Mouse (Mus musculus): Measurements from ENCODE around the gene Hnf1b. TPM values are rescaled to one million over a fixed set of nuclear protein-coding genes. Genes with fewer than 3 reads are reported as not detected.

Gene Hnf1b
- polyA plus RNA-seq, 2 experiments = 1.8 to 2.4 TPM

- no peaks in the 10 kb centered on the region for H3K27me3 ChIP-seq (ENCODE audit: control insufficient read depth, insufficient read depth, low read length)
- DNase-seq (ENCODE audit: low read depth in 3 of 3, low spot score in 3 of 3) = peak in 1 of 3 experiments; percentile 7
- H3K4me2 ChIP-seq (ENCODE audit: low read depth) = no peak overlapping the region
- no peak for ATAC-seq (ENCODE audit: insufficient read depth)
- H3K36me3 ChIP-seq (replicated peaks; ENCODE audit: control insufficient read depth, insufficient read depth, low read depth) = no peaks in the 10 kb centered on the region
- no peak overlapping the region for H3K27ac ChIP-seq
- H3K9ac ChIP-seq (replicated peaks) = no peak overlapping the region
- 45% methylated on average over 5 of the region's 5 CpGs for WGBS (ENCODE audit: insufficient replicate concordance)
- H3K4me1 ChIP-seq (replicated peaks; ENCODE audit: control insufficient read depth in 2 of 2, insufficient read depth in 2 of 2, low read length in 1 of 2) = peaks cover 0 to 26% of the 10 kb centered on the region in 2 experiments; a peak in 2 of 4 replicates
- no peak overlapping the region for H3K4me3 ChIP-seq (ENCODE audit: insufficient read depth in 1 of 2, low read depth in 2 of 2, low read length in 2 of 2)
- H3K9me3 ChIP-seq (ENCODE audit: control insufficient read depth, low read length) = no peaks in the 10 kb centered on the region
- TF ChIP-seq CTCF (IDR thresholded peaks at IDR 0.05; ENCODE audit: low read depth) (no peak), EP300 (IDR thresholded peaks at IDR 0.05; ENCODE audit: low read depth) (no peak)
Measured at GRCm38 (mm10) chr11:83881438-83881837, 31.6 kb downstream of the Hnf1b start.

GRCm38 (mm10) chr11:83882552-83882951, 32.7 kb downstream of the Hnf1b start:
- TF ChIP-seq EP300 (IDR thresholded peaks at IDR 0.05; ENCODE audit: low read depth) = no peak
- no peak for TF ChIP-seq CTCF (IDR thresholded peaks at IDR 0.05; ENCODE audit: low read depth)
- Histone ChIP-seq H3K9ac (replicated peaks) (no peak overlapping the region), H3K27ac (no peak overlapping the region), H3K4me2 (ENCODE audit: low read depth) (no peak overlapping the region), H3K9me3 (ENCODE audit: control insufficient read depth, low read length) (no peaks in the 10 kb centered on the region), H3K27me3 (ENCODE audit: control insufficient read depth, insufficient read depth, low read length) (no peaks in the 10 kb centered on the region), H3K36me3 (replicated peaks; ENCODE audit: control insufficient read depth, insufficient read depth, low read depth) (no peaks in the 10 kb centered on the region), H3K4me1 (replicated peaks; ENCODE audit: control insufficient read depth in 2 of 2, insufficient read depth in 2 of 2, low read length in 1 of 2) (peaks cover 0 to 22% of the 10 kb centered on the region in 2 experiments; a peak in 2 of 4 replicates), H3K4me3 (ENCODE audit: insufficient read depth in 1 of 2, low read depth in 2 of 2, low read length in 2 of 2) (no peak overlapping the region)
- no peak for ATAC-seq (ENCODE audit: insufficient read depth)
- WGBS (ENCODE audit: insufficient replicate concordance) = 20% methylated on average over 6 of the region's 6 CpGs
- DNase-seq (ENCODE audit: low read depth in 3 of 3, low spot score in 3 of 3) = no peak

GRCm38 (mm10) chr11:83883074-83883473, 33.2 kb downstream of the Hnf1b start:
- H3K27ac ChIP-seq = no peak overlapping the region
- WGBS (ENCODE audit: insufficient replicate concordance) = 49% methylated on average over 6 of the region's 6 CpGs

GRCm38 (mm10) chr11:83883812-83884211, 33.9 kb downstream of the Hnf1b start:
- no peak for TF ChIP-seq EP300 (IDR thresholded peaks at IDR 0.05; ENCODE audit: low read depth)
- no peak for TF ChIP-seq CTCF (IDR thresholded peaks at IDR 0.05; ENCODE audit: low read depth)
- no peaks in the 10 kb centered on the region for H3K36me3 ChIP-seq (replicated peaks; ENCODE audit: control insufficient read depth, insufficient read depth, low read depth)
- H3K27me3 ChIP-seq (ENCODE audit: control insufficient read depth, insufficient read depth, low read length) = no peaks in the 10 kb centered on the region
- H3K9me3 ChIP-seq (ENCODE audit: control insufficient read depth, low read length) = no peaks in the 10 kb centered on the region
- DNase-seq (ENCODE audit: low read depth in 3 of 3, low spot score in 3 of 3) (no peak), ATAC-seq (ENCODE audit: insufficient read depth) (no peak)
- 59% methylated on average over 9 of the region's 9 CpGs for WGBS (ENCODE audit: insufficient replicate concordance)
- H3K4me1 ChIP-seq (replicated peaks; ENCODE audit: control insufficient read depth in 2 of 2, insufficient read depth in 2 of 2, low read length in 1 of 2) = peaks cover 0 to 13% of the 10 kb centered on the region in 2 experiments; a peak in 2 of 4 replicates
- H3K27ac ChIP-seq = no peak overlapping the region
- no peak overlapping the region for H3K4me3 ChIP-seq (ENCODE audit: insufficient read depth in 1 of 2, low read depth in 2 of 2, low read length in 2 of 2)
- H3K4me2 ChIP-seq (ENCODE audit: low read depth) = no peak overlapping the region
- no peak overlapping the region for H3K9ac ChIP-seq (replicated peaks)

More at GRCm38 (mm10) chr11:83883074-83883473, 33.2 kb downstream of the Hnf1b start:
- no peaks in the 10 kb centered on the region for H3K9me3 ChIP-seq (ENCODE audit: control insufficient read depth, low read length)
- no peak overlapping the region for H3K9ac ChIP-seq (replicated peaks)
- DNase-seq (ENCODE audit: low read depth in 3 of 3, low spot score in 3 of 3) (no peak), ATAC-seq (ENCODE audit: insufficient read depth) (no peak)
- no peak overlapping the region for H3K4me3 ChIP-seq (ENCODE audit: insufficient read depth in 1 of 2, low read depth in 2 of 2, low read length in 2 of 2)
- no peak overlapping the region for H3K4me2 ChIP-seq (ENCODE audit: low read depth)
- TF ChIP-seq EP300 (IDR thresholded peaks at IDR 0.05; ENCODE audit: low read depth) (no peak), CTCF (IDR thresholded peaks at IDR 0.05; ENCODE audit: low read depth) (no peak)
- peaks cover 0 to 18% of the 10 kb centered on the region in 2 experiments; a peak in 2 of 4 replicates for H3K4me1 ChIP-seq (replicated peaks; ENCODE audit: control insufficient read depth in 2 of 2, insufficient read depth in 2 of 2, low read length in 1 of 2)
- H3K27me3 ChIP-seq (ENCODE audit: control insufficient read depth, insufficient read depth, low read length) = no peaks in the 10 kb centered on the region
- H3K36me3 ChIP-seq (replicated peaks; ENCODE audit: control insufficient read depth, insufficient read depth, low read depth) = no peaks in the 10 kb centered on the region

GRCm38 (mm10) chr11:83885175-83885574, 35.3 kb downstream of the Hnf1b start:
- ATAC-seq (ENCODE audit: insufficient read depth) = no peak
- peaks cover 0 to 12% of the 10 kb centered on the region in 2 experiments; a peak in 2 of 4 replicates for H3K4me1 ChIP-seq (replicated peaks; ENCODE audit: control insufficient read depth in 2 of 2, insufficient read depth in 2 of 2, low read length in 1 of 2)
- 61% methylated on average over 8 of the region's 8 CpGs for WGBS (ENCODE audit: insufficient replicate concordance)
- no peaks in the 10 kb centered on the region for H3K36me3 ChIP-seq (replicated peaks; ENCODE audit: control insufficient read depth, insufficient read depth, low read depth)
- H3K9me3 ChIP-seq (ENCODE audit: control insufficient read depth, low read length) = no peaks in the 10 kb centered on the region
- TF ChIP-seq EP300 (IDR thresholded peaks at IDR 0.05; ENCODE audit: low read depth) (no peak), CTCF (IDR thresholded peaks at IDR 0.05; ENCODE audit: low read depth) (no peak)
- H3K27me3 ChIP-seq (ENCODE audit: control insufficient read depth, insufficient read depth, low read length) = no peaks in the 10 kb centered on the region
- no peak overlapping the region for H3K27ac ChIP-seq
- no peak for DNase-seq (ENCODE audit: low read depth in 3 of 3, low spot score in 3 of 3)
- H3K9ac ChIP-seq (replicated peaks) = no peak overlapping the region
- H3K4me3 ChIP-seq (ENCODE audit: insufficient read depth in 1 of 2, low read depth in 2 of 2, low read length in 2 of 2) = no peak overlapping the region
- no peak overlapping the region for H3K4me2 ChIP-seq (ENCODE audit: low read depth)
